Mouse (Mus musculus) stomach, embryonic 15.5 days (tissue): ENCODE measurements at regions not wholly inside any gene's neighbourhood (a gene's known extent, or its start where the extent isn't known, plus 50 kb on each side); places are given as distances from the start of the nearest gene placed in this dataset.
A peak's percentile ranks its signal among the peaks of the same experiment; 100 is the strongest.

Experiments used
- ATAC-seq: fragments of 200-750 bp; cut with Nextera tagmentation; 2 replicates; pipeline ENCODE4 v1.8.0; 2017; ENCODE audit warnings: low read depth, moderate number of reproducible peaks, moderate TSS enrichment; ENCODE audit not compliant: insufficient read depth, low FRiP score
- H3K27ac ChIP-seq: fragments of 300-500 bp; sonication (generic); 2 replicates; pipeline ENCODE4 v1.5.1; 2015; ENCODE audit warnings: mild to moderate bottlenecking, inconsistent platforms
- H3K27me3 ChIP-seq: fragments of 300-500 bp; sonication (generic); replicated peaks from 2 replicates; pipeline ENCODE4 v1.6.1; 2015; ENCODE audit warnings: inconsistent platforms
- H3K36me3 ChIP-seq: fragments of 300-500 bp; sonication (generic); 2 replicates; pipeline ENCODE4 v1.6.1; 2015; ENCODE audit warnings: inconsistent platforms
- H3K4me1 ChIP-seq: fragments of 300-500 bp; sonication (generic); 2 replicates; pipeline ENCODE4 v1.6.1; 2015; ENCODE audit warnings: inconsistent platforms
- H3K4me2 ChIP-seq: fragments of 300-500 bp; sonication (generic); 2 replicates; pipeline ENCODE4 v1.6.1; 2015; ENCODE audit warnings: mild to moderate bottlenecking, inconsistent platforms
- H3K4me3 ChIP-seq: fragments of 300-500 bp; sonication (generic); replicated peaks from 2 replicates; pipeline ENCODE4 v1.5.1; 2015; ENCODE audit warnings: inconsistent platforms
- H3K9ac ChIP-seq: fragments of 300-500 bp; sonication (generic); 2 replicates; pipeline ENCODE4 v1.6.1; 2015; ENCODE audit warnings: inconsistent platforms
- H3K9me3 ChIP-seq: fragments of 300-500 bp; sonication (generic); 2 replicates; pipeline ENCODE4 v1.6.1; 2016; ENCODE audit warnings: inconsistent platforms
- WGBS: fragments of 180-500 bp; shearing (Covaris S2); methylation state at CpG from one replicate; pipeline ENCODE4 v1.1.7; 2015; 5-methylcytosine and 5-hydroxymethylcytosine counted together

DNA sequence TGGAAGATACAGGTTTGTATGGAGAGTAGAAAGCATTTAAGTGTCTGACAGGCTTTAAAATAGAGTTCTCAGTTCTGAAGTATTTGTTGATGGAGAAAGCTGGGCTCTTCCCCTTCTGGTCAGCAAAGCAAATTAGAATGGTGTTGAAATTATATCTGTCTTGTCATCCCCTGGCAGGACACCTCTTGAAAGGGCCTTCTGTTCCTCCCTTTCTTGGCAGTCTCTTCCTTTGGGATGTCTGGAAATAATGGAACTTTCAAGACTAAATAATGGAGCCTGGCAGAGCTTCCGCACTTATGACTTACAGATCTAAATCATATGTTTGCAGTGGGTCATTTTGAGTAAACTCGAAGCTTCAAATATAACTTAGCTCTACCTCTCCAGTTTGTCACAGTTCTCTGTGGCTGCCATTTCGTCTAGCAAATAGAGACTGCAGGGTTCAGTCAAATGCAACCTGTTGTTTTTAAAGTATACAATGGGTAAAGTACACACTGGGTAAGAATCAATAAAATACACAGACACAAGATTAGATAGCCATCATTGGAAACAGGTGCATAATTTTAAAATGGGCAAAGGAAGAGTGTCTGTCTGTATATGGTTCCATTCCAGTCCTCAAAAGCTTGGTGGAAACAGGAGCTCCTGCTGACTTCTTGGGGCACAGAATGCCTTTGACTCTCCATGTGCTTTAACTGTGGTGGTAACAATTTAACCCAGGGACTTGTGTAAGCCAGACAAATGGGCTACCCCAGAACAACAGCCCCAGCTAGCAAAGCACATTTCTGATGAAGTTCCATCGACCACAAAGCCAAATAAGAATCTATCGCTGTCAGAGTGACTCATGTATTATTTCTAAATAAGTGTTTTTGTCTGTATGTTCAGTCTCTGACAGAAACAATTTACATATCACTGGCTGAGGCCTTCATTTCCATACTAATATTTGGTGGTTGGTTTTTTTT is 3524.4 kb upstream of the Gm7489 start:
- Histone ChIP-seq H3K4me1 (no peaks in the 10 kb centered on the region), H3K9me3 (no peaks in the 10 kb centered on the region), H3K9ac (no peak overlapping the region), H3K4me2 (no peak overlapping the region), H3K36me3 (no peaks in the 10 kb centered on the region), H3K27me3 (no peaks in the 10 kb centered on the region), H3K4me3 (no peak overlapping the region), H3K27ac (no peak overlapping the region)
- ATAC-seq: no peak
- WGBS: 59% methylated on average over 5 of the region's 5 CpGs

DNA sequence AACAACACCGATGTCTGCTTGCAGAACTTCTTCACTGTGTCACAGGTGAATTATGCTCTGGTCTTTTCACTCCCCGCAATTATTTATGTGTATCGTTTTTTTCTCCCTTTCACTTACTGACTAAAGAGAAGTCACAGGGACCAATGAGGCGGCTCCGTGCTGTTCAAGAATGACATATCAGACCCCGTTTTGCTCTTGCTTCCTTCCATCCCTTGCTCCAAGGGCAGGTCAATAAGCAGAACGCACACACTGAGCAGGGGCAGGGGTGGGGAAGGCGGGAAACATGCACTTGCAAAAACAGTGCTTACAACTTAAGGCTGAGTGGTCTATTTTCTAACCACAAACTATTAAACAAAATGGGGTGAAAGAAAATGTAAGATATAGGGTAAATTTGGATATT is 3523.4 kb upstream of the Gm7489 start:
- Histone ChIP-seq H3K9me3 (no peaks in the 10 kb centered on the region), H3K27me3 (no peaks in the 10 kb centered on the region), H3K4me3 (no peak overlapping the region), H3K4me2 (no peak overlapping the region), H3K36me3 (no peaks in the 10 kb centered on the region), H3K4me1 (no peaks in the 10 kb centered on the region), H3K27ac (no peak overlapping the region), H3K9ac (no peak overlapping the region)
- ATAC-seq: no peak
- WGBS: 51% methylated on average over 8 of the region's 8 CpGs

DNA sequence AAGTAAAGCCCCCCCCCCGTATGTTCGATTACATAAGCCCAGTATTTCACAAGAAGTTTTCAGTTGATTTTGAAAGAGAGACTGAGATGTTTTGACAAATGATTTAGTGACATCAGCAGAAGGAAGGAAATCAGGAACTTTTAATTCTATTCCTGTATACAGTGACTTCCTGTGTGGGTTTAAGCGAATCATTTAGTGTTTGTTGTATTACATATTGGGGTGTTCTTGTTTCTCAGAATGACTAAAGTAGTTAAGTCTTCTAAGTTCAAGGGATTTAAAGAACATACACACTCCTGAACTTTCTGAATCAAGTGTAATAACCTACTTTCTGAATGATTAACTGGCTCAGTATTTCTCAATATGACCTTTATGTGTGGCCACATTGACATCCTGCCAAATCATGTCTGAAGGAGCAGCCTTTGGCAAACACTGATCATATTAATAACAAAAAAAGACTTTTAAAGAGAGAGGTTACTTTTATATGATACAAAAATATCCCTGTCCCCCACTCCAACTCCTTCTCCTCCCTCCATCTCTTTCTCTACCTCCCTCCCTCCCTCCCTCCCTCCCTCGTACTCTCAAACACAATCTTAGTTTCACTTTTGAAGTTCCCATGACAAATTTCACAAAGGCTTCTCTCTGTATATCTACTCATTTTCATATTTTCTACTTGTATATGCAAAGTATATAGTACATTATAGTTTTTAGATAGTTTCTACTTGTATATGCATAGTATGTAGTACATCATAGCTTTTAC is 3522.8 kb upstream of the Gm7489 start:
- H3K4me3 ChIP-seq: no peak overlapping the region
- ATAC-seq: no peak
- no peaks in the 10 kb centered on the region for H3K9me3 ChIP-seq
- H3K4me1 ChIP-seq: no peaks in the 10 kb centered on the region
- no peak overlapping the region for H3K27ac ChIP-seq
- no peak overlapping the region for H3K9ac ChIP-seq
- H3K27me3 ChIP-seq: no peaks in the 10 kb centered on the region
- WGBS: 25% methylated on average over 4 of the region's 4 CpGs
- no peaks in the 10 kb centered on the region for H3K36me3 ChIP-seq
- H3K4me2 ChIP-seq: 0 out of 2 replicates have a peak overlapping the region, but pooled peaks have one; percentile 16

DNA sequence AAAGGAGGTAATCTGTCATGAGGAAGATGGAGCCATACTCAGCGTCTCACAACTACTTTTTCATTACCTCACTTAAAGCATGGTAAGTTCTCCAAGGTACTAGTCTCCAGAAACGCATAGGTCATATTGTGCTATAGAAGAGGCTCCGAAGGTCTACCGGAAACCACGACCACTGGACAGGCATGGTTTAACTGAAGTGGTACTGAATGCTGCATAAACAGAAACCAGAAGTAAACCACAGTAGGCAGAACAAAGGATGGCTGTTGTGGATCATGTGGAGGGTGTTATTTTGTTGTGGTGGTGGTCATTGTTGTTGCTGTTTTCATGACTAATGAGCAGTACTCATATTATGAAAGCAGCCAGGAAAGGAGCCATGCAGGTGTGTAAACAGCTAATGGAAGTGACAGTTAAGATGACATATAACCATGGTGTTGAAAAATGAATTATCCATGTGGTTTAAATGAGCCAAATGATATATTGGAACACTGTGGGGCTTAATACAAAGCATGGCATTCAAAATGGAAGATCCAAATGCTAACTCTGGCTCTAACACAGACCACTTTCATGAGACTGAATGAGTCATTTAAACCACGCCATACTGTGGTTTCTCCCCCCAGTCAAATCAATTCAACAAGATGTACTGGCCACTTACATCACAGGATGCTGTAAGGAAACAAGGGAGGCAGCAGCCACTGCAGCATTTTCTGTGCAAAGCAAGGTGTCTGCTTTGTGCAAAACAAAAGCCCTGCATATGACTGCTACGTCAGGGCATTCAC is 3484.5 kb upstream of the Gm7489 start:
- 79% methylated on average over 7 of the region's 7 CpGs for WGBS
- Histone ChIP-seq H3K4me3 (no peak overlapping the region), H3K27me3 (no peaks in the 10 kb centered on the region), H3K9me3 (no peaks in the 10 kb centered on the region), H3K36me3 (no peaks in the 10 kb centered on the region), H3K4me1 (no peaks in the 10 kb centered on the region), H3K9ac (no peak overlapping the region), H3K27ac (no peak overlapping the region), H3K4me2 (no peak overlapping the region)
- ATAC-seq: no peak

DNA sequence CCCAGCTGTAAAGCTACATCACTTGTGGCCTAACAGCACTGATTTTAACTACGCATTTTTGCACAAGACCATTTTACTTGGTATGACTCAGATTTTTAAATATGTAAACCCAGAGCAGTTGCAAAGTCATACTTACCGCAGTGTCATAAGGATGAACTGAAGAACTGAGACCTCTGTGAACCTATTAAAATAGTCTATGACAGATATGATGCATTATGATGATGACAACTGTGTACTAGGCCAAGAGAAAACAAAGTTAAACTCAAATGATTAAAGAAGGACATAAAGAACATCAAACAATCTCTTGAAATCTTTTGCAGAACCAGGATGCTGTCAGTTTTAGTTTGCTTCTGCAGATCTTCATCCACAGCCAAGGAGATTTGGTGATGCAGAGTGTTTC is 3483.3 kb upstream of the Gm7489 start:
- 82% methylated on average over 2 of the region's 2 CpGs for WGBS

DNA sequence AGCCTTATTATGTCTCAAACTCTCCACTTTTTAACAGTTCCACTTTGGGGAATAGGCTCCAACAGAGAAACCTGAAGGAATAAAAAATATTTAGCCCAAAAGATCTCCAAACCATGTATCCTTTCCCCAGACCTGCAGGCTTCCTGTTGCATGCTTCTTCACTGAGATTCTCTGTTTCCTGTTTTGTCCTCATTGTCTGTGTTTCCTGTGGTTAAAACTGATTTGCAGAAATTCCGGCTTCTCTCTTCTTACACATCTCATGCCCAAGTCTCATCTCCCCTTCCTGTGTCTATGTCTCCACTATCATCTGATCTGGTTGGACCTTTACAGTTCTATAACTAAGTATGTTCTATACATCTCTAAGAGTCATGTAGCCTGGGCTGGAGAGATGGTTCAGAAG is 3482.2 kb upstream of the Gm7489 start:
- no peaks in the 10 kb centered on the region for H3K4me1 ChIP-seq
- no peaks in the 10 kb centered on the region for H3K9me3 ChIP-seq
- H3K9ac ChIP-seq: no peak overlapping the region
- H3K36me3 ChIP-seq: no peaks in the 10 kb centered on the region
- H3K27me3 ChIP-seq: no peaks in the 10 kb centered on the region
- no peak overlapping the region for H3K4me2 ChIP-seq
- no peak overlapping the region for H3K4me3 ChIP-seq
- WGBS: 76% methylated on average over 1 of the region's 1 CpGs
- ATAC-seq: no peak
- H3K27ac ChIP-seq: no peak overlapping the region

More for the DNA sequence above, 3483.3 kb upstream of the Gm7489 start:
- Histone ChIP-seq H3K36me3 (no peaks in the 10 kb centered on the region), H3K9me3 (no peaks in the 10 kb centered on the region), H3K9ac (no peak overlapping the region), H3K4me2 (no peak overlapping the region), H3K4me3 (no peak overlapping the region), H3K27ac (no peak overlapping the region), H3K4me1 (no peaks in the 10 kb centered on the region), H3K27me3 (no peaks in the 10 kb centered on the region)
- ATAC-seq: no peak

DNA sequence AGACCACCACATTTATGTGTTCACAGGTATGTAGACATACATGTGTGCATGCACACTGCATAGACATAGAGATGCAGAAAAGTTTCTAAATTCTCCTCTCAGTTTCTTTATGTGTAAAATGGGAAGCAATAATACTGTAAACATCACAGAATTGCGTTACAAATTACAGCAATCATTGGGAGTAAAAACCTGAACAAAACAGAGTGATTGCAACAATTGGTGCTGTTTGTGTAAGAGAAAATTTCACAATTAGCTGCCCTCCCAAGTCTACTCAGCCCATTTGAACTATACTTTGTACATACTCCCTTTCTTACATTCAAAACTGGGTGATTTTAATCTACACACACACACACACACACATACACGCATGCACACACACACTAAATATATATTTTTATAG is 3480.8 kb upstream of the Gm7489 start:
- ATAC-seq: no peak
- Histone ChIP-seq H3K27ac (no peak overlapping the region), H3K4me3 (no peak overlapping the region), H3K4me1 (no peaks in the 10 kb centered on the region), H3K27me3 (no peaks in the 10 kb centered on the region), H3K36me3 (no peaks in the 10 kb centered on the region), H3K9ac (no peak overlapping the region), H3K4me2 (no peak overlapping the region), H3K9me3 (no peaks in the 10 kb centered on the region)
- 84% methylated on average over 2 of the region's 2 CpGs for WGBS

DNA sequence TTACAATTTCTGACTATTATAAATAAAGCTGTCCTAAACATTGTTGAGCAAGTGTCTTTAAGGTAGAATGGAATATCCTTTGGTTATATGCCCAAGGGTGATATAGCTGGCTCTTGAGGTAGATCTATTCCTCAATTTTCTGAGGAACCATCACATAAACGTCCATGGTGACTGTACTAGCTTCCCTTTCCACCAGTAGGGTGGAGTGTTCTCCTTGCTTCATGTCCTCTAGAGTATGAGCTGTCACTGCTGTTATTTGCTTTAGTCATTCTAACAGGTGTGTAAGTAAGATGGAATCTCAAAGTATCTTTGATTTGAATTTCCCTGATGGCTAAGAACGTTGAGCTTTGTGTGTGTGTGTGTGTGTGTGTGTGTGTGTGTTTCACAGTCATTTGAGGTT is 3475.7 kb upstream of the Gm7489 start:
- 47% methylated on average over 2 of the region's 2 CpGs for WGBS

DNA sequence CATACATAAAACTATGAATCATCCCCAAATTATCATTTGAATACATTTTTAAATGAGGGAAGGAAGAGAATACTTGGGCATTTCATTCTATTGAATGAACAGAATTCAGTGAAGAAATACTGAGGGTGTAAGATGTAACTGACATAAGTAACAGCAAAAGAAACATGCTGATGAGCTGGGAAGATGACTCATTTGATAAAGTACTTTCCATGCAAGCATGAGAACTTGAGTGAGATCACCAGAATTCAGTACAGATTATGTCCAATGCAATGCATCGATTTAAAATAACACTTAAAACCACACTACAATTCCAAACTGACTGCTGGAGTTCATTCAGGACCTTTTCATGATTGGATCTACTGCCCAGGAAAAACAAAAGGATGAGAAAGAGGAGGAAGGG is 3467.1 kb upstream of the Gm7489 start:
- Histone ChIP-seq H3K4me2 (no peak overlapping the region), H3K36me3 (no peaks in the 10 kb centered on the region), H3K9me3 (no peaks in the 10 kb centered on the region), H3K27ac (no peak overlapping the region), H3K4me3 (no peak overlapping the region), H3K9ac (no peak overlapping the region), H3K4me1 (no peaks in the 10 kb centered on the region), H3K27me3 (no peaks in the 10 kb centered on the region)
- ATAC-seq: no peak
- WGBS: 90% methylated on average over 1 of the region's 1 CpGs

More for the DNA sequence above, 3475.7 kb upstream of the Gm7489 start:
- H3K4me2 ChIP-seq: no peak overlapping the region
- no peaks in the 10 kb centered on the region for H3K9me3 ChIP-seq
- H3K27me3 ChIP-seq: no peaks in the 10 kb centered on the region
- no peak for ATAC-seq
- no peak overlapping the region for H3K4me3 ChIP-seq
- H3K36me3 ChIP-seq: no peaks in the 10 kb centered on the region
- H3K27ac ChIP-seq: no peak overlapping the region
- no peak overlapping the region for H3K9ac ChIP-seq
- H3K4me1 ChIP-seq: no peaks in the 10 kb centered on the region

DNA sequence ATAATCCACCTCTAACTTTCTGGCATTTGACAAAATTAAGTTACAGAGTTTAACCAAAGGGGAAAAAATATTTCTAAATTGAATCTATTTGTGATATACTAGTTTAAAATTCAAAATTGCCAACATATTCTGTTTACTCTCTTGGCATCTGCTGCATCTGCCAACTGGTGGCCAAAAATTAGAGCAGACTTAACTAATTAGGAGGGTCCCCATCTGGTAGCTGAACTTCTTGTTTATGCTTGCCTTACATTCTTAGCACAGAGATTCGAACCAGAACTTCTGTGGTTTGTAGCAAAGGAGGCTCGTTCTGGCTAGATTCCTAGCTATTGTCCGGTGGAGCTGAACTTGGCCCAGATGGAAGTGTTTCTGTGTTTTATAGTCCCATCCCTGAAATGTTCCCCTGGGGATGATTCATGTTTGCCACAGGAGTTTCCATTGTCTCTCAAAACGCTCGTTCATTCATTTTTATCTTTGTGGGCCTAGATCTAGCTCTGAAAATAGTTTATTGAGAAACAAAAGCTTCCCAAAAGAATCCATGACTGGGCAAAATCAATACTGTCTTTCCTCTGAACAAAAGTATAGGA is 3461.5 kb upstream of the Gm7489 start:
- Histone ChIP-seq H3K27ac (no peak overlapping the region), H3K4me3 (no peak overlapping the region), H3K9me3 (no peaks in the 10 kb centered on the region), H3K4me1 (no peaks in the 10 kb centered on the region), H3K4me2 (no peak overlapping the region), H3K36me3 (no peaks in the 10 kb centered on the region), H3K9ac (no peak overlapping the region), H3K27me3 (no peaks in the 10 kb centered on the region)
- WGBS: 71% methylated on average over 5 of the region's 5 CpGs
- no peak for ATAC-seq

DNA sequence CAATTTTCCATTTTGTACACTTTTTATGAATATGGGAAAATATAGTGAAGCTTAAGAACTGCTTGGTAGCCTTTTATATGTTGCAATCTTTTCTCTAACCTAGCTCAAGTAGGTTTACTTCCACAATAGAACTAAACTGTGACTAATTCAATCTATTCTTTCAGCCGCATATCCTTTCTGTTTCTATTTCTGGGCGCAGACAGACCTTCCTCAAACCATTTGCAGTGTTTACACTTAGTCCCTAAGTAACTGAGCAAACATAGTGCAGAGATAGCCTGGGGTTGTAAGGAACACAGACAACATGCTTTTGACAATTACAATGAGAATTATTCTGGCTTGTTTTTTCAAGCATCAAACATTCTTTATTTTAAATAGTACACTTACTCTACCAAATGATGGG is 3435.1 kb upstream of the Gm7489 start:
- Histone ChIP-seq H3K4me3 (no peak overlapping the region), H3K27ac (no peak overlapping the region), H3K9ac (no peak overlapping the region), H3K9me3 (no peaks in the 10 kb centered on the region), H3K4me2 (no peak overlapping the region), H3K4me1 (no peaks in the 10 kb centered on the region), H3K27me3 (no peaks in the 10 kb centered on the region), H3K36me3 (no peaks in the 10 kb centered on the region)
- no peak for ATAC-seq
- 42% methylated on average over 2 of the region's 2 CpGs for WGBS
